Mouse (Mus musculus) c-Kit-positive CD71-positive TER-119-negative erythroid progenitor cells, embryonic 14.5 days (primary cell): ENCODE data around the gene Camk2n1.

Source experiments
- DNase-seq: peaks from one replicate; pipeline ENCODE4 v3.0.0-alpha.2; 2013; ENCODE audit warnings: low read depth

Camk2n1 gene

DNA sequence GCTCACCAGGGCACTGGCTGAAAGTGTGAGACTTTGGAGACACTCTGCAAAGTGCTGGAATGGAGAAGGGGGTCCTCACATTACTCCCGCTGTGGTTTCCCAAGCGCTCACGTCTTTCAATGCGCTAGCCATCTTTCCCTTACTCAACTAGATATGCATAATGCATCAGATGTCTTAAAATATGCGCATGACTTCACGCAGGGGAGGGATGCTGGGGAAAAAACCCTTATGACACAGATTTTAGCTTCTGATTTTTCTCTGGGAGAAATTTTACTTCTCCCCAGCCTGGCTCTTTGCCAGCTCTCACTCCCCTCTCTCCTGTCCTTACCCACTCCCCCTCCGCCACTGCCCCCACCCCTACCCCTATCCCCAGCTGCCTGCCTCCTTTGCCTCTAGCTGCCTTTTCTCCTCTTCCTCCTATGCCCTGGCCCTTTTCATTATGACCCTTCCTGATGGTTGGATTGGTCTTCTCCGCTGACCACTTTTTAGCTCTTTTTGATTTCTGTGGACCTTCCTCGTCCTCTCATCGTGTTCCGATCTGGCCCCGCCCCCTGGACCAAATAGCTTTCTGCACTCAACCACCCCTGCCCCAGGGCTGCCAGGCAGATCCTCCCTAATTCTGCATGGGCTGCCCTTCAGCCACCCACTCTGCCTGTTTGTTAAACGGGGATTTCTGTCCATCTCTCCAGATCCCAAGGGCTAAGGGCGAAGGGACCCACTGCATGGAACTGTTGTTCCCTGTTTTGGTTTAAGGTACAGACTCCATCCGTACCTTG is 6.1 kb upstream of the Camk2n1 start:
- DNase-seq: no peak

DNA sequence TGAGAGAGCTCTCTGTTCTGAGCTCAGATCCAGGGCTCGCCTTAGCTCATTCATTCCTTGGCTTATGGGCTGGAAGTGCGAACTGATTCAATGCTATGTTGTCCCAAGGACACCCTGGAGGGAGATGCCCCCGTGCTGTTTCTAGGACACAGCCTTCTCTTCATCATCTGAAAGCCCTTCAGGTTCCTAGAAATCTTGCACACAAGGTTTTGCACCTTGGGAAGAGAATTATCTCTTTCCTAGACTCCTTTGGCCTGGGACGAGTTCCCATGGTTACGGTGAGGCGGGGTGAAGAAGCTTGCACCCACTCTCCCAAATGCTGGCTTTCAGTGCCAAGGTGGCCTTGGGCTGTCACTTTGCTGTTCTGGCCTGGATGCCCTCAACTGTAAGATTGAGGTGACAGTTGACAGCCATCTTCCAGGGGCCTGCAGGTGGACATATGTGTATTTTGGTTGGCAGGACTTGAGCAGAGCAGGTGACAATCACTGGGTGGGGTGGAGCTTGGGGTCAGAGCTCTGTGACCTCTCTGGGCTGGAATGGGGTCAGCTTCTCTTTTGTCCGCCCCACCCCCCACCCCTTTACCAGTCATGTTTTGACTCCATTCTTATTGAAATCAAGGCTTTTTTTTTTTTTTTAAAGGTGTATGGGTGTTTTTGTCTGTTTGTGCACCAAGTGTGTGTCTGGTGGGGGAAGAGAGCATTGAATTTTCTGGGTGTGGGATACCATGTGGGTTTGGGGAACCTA is 5.1 kb upstream of the Camk2n1 start:
- no peak for DNase-seq

DNA sequence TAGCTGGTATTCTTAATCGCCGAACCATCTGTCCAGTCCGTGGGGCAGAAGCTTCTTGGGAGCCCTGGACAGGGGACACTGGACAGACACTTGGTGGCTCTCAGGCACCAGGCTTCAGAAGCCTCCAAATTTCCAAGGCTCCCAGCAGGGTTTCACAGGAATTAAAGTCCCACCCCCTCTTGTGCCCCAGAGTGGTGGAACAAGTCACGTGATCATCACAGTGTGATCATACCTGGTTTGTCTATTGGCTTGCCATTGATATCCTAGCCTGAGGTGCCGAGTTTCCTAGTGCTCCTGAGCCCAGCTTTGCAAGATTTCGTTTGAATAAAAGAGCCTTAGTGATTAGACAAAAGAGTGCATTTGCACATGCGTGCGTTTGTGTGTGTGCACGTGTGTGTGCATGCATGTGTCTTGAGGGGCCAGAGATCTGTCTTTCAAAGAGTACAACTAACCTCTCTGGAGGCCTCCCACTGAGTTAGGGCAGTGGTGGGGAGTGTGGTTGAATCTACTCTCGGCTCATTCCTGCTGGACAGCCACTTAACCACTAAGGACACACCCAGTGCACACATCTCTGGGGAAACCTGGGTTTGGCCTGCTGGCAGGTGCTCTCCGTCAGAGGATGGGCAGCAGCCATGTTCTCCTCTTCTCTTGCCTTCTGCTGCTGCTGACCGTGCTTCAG is 4.3 kb upstream of the Camk2n1 start:
- no peak for DNase-seq

DNA sequence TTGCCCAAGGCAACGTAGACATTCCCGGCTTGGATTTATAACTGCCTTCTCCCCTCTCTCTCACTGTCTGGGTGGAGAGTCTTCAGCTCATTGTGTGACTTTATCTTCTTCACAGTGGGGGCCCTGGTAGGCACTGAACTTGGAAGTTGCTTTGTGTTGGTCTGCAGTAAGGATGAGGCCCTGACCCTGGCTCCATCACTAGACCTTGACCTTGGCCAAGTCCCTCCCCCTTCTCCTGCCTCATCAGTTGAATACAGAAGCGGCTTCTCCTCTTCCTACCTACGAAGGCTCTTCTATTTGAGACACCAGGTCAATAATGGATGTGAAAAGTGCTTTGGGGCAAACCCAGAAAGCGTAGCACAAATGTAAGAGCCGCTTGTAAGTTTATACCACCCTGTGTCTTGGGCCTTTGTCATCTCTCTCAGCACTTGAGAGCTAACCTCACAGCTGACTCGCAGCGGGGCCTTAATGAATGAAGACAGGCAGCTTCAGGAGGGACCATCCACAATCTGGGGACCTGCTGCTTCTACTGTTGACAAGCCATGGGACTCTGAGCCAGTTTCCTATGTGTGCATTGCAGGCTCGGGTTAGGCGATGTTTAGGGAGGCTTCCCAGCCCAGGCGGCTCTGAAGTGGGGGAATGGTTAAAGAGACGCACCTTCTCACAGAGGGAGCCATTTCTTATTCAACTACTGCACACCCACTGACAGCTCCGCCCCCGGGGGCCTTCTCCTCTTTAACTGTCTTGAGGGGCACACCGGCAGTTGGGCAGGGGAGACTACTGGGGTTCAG is 1.6 kb upstream of the Camk2n1 start:
- no peak for DNase-seq

DNA sequence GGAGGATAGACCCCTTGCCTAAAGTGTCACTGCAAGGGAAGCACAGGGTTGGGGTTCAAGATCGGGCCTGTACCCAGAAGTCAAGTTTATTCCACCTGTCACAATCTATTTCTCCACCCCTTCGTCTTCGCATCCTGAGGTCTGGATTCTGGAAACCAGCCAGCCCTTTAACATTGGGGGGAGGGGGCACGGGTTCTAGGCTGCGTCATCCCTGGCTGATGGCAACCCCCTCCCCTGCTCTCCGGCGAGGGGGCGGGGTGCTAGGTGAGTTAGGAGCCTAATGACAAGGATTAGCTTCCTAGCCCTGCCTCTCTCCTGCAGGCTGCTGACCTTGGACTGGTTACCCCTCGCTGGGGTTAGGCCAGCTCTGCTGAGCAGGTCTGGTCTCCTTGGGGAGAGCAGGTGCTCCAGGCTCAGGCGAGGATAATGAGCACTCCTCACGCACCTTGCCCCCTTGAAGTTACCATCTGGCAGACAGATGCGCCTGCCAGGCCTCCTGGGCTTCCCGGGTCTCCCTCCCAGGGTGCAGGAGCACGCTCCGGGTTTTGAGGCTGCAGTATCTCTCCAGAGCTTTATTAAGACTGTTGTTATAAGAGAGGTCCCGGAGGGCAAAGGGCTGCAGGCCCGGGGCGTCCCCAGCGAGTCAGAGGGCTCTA is 889 bp upstream of the Camk2n1 start:
- DNase-seq: no peak

DNA sequence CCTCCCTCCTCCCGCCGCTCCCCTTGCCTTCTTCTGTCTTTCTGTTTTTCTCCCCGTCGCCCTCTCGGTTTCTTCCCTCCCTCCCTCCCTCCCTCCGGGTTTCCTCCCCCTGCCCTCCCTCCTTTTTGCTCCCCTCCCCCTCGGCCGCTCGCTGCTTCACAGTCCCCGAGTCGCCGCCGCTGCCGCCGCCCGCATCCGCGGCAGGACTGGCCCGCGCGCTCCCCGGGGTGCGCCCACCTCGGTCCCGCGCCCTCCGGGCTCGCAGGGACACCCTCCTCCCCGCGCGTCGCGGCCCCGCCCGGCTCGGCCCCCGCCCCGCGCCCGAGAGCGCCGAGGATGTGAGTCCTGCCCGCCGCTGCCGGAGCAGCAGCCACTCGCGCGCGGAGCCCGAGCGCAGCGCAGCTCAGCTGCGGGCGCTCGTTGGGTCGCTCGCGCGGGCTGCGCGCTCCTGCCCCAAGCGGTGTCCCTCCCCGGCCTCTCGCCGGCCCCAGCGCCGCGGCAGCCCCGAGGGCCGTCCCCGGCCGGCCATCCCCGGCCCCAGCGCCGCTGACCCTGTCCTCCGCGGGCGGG is 542 bp downstream of the Camk2n1 start:
- DNase-seq: no peak

DNA sequence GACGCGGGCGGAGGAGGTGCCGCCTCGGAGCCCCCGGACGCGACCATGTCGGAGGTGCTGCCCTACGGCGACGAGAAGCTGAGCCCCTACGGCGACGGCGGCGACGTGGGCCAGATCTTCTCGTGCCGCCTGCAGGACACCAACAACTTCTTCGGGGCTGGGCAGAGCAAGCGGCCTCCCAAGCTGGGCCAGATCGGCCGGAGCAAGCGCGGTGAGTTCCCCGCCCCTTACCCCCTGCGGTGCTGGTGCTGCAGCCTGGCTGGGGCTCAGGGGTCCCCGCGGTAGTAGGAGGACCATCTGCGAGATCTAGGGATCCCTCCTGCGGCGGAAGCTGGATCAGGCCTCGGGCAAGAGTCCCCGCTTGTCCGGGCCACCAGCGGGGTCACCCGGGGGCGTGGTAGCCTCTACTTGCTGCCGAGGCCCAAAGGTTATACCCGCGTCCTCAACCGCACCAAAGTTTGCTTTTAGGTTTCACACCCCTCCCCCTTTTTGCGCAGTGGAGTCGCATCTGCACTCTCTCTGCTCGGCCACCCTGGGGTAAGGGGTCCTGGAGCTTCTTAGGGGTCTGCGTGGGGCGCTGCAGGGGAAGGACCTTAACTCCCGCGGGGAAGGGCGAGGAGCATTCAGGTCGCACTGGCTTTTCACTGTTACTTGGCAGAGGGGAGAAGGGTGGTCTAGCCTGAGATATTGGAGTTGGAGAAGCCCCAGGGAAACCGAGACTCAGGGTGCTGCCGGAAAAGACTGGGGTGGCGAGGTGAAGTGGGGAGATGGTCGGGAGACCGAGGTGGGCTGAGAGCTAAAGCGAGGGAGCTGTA is 1.2 kb downstream of the Camk2n1 start:
- no peak for DNase-seq

DNA sequence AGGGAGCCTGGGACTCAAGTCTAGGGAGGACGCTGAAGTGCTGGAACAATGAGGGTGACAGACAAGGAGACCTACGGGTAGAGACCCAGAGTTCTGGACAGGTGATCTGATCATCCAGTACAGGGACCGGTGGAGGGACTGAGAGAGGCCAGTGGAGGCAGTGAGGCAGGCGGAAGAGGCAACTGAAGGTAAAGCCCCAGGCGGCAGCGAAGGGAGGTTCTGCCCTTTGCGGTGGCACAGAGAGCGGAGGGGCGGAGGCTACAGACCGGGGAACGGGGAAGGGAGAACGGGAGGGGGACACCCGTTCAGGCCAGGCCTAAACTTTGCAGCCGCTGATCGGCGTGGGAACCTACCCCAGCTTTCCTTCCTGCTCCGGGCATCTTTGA is 1.8 kb downstream of the Camk2n1 start:
- DNase-seq: no peak

DNA sequence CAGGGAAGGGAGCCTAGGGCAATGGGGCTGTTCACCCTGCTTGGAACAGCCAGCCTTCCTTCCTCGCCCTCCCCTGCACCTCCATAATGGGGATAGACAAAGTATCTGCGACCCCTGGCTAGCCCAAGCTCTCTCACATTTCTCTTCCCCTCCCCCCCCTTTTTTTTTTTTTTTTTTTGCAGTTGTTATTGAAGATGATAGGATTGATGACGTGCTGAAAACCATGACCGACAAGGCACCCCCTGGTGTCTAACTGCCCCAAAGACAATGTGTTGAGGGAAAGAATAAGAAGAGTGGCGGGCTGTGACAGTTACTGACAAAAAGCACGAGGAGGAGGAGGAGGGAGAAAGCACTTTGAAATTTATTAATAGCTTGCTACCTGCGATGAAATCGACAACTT is 2.4 kb downstream of the Camk2n1 start:
- DNase-seq: no peak

DNA sequence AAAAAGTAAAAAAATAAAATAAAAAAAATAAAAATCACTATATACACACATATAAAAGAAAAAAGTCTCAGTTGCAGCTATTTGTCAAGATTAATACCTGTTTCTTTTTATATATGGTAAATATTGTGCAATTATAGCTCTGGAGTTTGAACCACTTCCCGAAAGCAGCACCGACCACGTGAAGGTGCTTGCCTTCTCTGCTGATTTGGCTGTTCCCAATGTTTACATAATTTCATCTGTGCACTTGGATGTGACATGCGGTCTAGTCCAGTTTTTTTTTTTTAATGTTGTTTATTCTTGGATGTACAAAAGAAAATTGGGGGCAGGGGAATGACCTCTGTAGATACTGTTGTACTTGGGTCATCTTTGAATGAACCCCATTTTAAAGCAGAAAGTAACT is 3.0 kb downstream of the Camk2n1 start:
- no peak for DNase-seq

DNA sequence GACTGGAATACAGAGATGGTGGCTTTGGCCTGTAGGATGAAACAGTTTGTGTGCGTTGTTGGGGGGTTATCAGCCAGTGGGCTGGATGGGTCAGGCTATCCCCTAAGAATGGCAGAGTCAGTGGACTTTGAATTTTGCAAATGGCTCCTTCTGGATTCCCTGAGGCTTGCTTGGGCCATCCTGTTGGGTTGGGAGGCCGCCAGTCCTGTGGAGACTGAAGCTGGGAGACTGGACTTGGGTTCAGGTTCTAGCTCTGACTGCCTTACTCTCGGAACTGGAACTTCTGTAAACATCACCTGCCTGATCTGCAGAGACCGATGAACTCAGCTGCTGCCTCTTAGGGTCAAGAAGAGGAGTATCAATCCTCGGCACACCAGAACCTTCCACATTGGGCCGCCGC is 4.1 kb downstream of the Camk2n1 start:
- DNase-seq: no peak

DNA sequence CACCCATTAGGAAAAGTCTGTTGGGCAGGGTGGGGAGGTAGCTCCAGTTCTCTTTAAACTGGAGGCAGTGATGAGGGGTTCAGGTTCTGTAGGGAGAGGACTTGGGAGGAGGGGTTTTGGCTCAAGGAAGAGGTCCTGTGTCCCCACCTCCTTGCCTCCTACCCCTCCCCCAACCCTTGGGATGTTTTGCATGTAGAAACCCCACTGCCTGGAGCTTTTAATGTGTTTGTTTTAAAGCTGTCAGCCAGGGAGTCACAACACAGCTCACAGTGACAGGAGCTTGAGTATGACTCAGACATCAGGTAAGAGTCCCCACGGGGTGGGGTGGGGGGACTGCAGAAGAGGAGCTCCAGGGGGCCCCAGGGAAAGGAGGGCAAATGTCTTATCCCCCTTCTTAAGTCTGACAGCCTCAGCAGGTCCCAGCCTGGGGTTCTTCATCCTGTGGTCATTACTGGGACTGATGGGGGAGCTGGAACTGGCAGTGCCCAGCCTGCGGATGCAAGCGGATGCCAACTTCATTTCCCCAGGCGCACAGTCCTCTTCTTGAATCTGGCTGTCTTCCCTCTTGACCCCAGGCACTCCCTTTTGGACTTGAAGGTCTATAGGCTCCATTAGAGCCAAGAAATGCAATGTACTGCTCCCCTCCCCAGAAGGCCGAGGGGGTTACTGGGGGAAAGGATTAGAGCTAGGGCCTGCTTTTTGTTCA is 4.8 kb downstream of the Camk2n1 start:
- no peak for DNase-seq

DNA sequence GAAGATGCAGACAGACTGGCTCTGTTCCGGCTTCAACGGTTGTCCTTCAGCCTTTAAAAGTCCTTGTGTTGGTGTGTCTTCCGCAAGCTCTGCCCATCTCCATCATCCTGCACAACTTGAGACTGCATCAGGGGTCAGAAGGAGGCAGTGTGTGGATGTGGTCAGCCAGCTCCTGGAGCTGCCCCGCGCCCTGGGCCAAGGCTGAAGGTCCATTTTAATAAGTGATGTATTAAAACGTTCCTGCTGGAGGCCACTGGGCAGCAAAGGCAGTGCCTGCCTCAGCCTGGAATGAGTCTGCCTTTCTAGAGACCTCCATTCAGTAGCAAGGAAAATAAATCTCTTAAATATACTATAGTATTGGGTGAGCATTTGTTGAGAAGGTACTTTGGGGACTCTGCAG is 5.7 kb downstream of the Camk2n1 start:
- DNase-seq: no peak

DNA sequence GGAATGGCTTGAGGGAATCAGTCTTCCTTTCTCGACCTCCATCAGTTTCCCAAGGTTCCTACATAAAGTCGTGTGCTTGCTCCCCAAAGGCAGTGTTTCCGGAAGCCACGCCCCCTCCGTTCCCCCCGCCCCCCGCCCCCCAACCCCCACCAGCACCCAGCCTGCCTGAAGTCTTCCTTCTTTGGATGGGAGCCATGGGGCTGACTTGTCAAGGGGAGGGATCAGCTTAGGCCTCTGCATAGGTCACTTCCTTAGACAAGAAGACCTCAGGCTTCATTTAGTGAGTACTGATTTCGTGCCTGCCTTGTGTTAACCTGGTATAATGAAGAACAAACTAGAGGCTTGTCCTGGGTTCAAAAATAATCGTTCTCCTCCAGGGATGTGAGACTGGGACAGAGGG is 6.8 kb downstream of the Camk2n1 start:
- no peak for DNase-seq

DNA sequence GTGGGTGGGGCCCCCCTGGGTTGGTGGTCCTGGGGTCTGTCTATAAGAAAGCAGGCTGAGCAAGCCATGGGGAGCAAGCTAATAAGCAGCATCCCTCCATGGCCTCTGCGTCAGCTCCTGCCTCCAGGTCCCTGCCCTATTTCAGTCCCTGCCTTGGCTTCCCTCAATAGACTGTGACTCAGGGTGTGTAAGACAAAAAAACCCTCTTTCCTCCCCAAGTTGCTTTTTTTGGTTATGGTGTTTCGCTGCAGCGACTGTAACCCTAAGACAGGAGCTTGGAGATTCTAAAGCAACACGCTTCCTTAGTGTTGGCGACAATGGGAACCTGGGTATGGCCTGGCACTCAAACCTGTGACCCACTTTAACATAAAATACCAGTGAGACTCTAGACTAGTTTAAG is 7.4 kb downstream of the Camk2n1 start:
- DNase-seq: no peak

DNA sequence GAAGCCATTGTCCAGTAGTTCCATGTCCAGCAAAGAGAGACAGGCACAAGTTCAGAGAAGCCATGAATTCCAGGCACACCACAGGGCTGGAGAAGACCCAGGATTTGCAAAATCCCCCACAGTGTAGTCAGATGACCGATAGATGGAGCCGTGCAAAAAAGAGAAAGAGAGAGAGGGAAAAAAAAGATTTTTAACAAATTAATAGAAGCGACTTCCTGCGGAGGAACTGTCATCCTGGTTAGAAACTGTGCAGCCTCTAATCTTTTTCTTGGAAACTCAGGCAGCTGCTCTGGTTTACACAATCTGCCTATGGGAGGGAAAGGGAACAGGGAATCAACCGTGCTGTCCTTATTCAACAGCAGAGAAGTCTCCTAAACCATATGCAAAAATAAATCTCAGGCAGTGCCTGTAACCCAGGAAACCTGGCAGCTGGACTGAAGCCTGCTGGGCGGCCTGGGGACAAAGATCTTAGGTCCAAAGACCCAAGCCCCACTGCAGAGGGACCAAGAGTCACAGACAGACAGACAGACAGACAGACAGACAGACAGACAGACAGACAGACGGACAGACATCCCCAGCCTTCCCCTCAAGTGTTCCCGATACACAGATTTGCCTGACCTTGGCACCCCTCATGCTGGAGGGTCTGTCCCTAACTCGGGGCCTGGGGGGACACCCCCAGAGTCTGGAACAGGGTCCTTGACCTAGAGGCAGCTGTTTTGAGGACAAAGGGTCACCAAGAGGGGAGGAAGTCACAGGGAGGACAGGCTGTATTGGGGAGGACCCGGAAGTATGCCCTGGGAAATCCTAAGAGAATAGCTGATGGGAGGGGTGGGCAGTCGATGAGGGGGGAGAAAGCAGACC is 9.1 kb downstream of the Camk2n1 start:
- no peak for DNase-seq

DNA sequence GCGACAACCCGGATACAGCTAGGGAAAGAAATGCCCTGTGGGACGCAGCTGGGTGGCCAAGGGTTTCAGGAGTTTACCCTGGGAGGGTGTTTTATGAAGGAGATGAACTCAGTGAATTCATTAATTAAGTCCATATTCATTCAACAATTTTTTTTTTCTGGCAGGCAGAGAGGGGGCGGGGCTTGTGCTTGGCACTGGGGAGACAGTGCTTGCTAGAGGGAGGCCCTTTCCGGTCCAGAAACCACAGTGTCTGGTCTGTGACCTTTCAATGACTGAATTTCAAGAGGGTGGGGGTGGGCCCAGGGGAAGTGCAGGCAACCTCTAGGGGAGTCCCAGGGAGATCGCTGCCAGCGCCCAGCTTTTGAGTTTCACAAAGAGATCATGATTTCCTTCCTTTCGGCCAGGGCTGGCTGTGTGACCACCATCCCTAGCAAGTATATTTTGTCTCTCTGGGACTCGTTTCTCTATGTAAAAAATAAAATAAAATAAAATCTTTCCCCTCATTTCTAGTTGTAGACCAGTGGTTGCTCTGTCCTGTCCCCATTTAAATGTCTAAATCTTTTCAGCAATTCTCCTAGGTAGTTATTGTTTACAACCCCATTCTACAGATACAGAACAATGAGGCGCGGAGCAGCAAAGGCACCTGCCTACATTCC is 9.8 kb downstream of the Camk2n1 start:
- no peak for DNase-seq

DNA sequence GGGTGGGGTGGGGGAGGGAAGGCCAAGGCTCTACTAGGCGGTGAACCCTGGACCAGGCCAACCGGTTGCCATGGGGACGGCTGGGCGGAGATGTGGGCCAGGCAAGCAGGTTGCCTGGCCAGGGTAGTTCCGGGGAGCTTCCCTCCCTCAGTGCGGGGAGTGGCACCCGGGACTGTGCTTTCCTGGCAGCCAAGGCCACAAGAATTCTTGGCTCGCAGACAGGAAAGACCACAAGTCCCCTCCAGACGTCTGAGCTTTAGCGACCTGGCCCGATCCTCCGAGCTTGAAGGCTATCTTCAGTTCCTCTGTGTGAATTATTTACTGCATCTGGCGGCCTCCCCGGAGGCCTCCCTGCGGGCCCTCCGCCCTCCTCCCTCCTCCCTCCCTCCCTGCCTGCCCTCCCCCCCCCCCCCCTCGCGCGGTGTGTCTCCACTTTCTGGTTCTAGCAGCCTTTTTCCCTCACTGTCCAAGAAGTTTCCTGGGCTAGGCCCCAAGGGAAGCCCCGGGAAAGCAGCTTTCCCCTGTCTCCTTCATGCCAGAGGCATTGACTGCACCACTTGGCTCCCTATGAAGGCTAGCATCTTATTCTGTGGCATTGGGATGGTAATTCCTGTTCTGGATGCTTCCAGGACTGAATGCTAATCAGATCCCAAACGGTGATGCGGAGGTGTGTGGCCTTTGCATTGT is 10.7 kb downstream of the Camk2n1 start:
- DNase-seq: no peak
